Mouse (Mus musculus): ENCODE results near the gene Usp54.
"Not testable (repeated sequence)": the region's sequence is repeated elsewhere in the genome, so short reads cannot be mapped to it uniquely, and the experiment has no call there.

Gene Usp54

GRCm38 (mm10) chr14:20609519-20609918, 31.3 kb downstream of the Usp54 start:
- DNase-seq = no peak

- no peak for DNase-seq
These were observed 33.3 kb downstream of the Usp54 start for GRCm38 (mm10) chr14:20607396-20608126.

GRCm38 (mm10) chr14:20601287-20601686, 39.6 kb downstream of the Usp54 start:
- DNase-seq = no peak

DNA sequence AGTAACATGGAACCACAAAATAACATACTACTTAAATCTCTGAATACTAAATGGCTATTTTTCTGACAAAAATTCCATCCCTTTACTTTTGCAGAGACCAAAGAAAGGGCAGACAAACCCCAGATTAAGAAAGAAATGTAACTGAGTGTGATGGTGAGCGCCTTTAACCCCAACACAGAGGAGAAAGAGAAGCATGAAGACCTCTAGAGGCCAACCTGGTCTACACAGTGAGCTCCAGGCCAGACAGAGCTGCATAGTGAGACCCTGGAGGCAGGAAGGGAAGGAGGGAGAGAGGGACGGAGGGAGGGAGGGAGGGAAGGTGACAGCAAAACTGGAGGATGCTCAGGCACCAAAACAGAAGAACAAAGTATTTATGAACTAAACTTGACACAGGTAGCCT, 40.7 kb downstream of the Usp54 start:
- no peak for DNase-seq

GRCm38 (mm10) chr14:20599542-20599941, 41.3 kb downstream of the Usp54 start:
- no peak for DNase-seq

GRCm38 (mm10) chr14:20595781-20596180, 45.1 kb downstream of the Usp54 start:
- DNase-seq = peak; percentile 12

DNA sequence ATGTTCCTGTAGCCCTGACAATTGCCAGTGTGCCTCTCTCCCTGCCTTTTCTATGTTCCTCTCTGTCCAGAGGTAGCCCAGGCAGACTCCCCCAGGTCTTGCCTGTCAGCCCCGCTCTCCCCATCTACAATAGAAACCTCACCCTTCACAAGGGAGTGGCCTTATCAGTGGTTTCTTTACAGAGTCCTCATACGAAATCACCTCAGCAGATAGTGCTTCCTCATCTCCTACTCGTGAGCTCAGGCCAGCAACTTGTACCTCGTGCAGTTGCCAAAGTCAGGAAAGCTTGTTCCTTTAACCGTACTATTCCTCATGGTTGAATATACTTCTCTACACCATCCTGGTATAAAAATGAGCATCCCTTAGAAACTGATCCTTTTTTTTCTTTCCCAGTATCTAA, 53.4 kb downstream of the Usp54 start:
- DNase-seq = no peak

GRCm38 (mm10) chr14:20578822-20579407, 61.9 kb downstream of the Usp54 start:
- DNase-seq = no peak

- DNase-seq = peak; percentile 71
These were observed 64.7 kb downstream of the Usp54 start for GRCm38 (mm10) chr14:20576179-20576578.

GRCm38 (mm10) chr14:20573196-20573595, 67.7 kb downstream of the Usp54 start:
- DNase-seq = not testable (repeated sequence)

DNA sequence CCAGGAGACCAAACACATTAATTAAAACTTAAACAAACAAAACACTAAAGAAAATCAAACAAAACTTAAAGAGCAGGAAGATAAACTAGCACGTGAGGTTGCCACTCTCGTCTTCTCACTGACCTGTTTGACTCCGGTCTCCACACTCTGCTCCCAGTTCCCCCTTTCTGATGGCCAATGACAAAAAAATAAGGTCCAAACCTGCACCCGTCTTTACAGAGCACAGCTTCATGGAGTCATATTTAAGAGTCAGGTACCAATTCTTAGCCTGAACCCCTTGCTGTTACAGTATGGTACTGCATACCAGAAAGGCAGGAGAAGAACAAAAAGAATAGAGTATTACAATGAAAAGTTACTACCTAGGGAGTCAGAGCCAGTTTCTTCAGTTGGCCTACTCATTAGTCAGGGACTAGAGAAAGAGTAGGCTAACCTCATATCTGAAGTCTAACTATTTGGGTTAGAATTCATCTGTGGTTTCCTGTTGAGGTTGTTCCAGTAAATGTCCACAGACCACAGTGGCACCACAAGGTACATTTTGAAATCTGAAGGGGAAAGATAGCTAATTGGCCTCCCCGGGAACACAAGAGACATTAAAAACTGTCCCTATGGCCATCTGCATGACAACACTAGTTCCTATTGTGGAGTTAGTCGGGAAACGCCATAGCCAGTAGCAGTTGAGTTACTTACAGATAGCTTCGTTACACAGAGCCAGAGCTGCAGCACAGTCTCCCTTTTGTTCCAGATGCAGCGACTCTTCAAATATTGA, 75.4 kb downstream of the Usp54 start:
- DNase-seq = no peak

DNA sequence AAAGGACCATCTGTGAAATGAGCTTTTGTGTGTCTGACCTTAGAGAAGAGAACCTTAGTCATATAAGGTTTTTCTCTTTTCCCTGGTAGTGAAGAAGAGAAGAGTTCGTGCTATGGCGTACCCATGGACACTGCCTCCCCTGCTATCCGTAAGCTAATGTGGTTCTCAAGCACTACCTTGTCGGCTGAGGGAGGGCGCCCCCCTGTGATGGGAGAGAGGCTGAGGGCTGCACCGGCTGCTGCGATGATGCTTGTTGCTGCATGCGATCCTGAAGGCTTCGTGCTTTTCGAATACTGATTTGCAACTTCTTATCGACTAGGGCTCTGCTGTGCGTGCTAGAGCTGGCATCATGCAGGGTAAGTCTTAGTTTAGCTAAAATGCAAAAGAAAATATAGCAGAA, 76.2 kb downstream of the Usp54 start:
- DNase-seq = peak; percentile 15

GRCm38 (mm10) chr14:20561897-20562296, 79.0 kb downstream of the Usp54 start:
- DNase-seq = no peak

DNA sequence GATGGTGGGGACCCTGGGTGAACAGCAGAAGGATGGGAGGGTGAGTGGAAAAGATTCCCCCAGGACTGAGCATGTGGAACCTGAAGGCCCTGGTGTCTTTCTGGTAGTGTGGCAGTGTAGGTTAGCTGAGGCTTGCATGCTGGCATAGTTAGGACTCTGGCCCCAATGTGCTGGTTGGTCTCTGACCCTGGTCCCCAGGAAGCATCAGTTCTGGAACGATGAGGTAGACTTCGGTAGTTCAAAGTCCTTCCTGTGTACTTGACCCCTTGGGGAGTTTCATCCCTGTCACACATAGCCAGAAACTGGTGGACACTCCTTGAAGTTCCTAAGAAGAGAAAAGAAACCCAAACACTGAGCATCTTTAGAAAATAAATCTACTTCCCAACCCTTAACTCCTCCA, 90.7 kb downstream of the Usp54 start:
- DNase-seq = no peak

DNA sequence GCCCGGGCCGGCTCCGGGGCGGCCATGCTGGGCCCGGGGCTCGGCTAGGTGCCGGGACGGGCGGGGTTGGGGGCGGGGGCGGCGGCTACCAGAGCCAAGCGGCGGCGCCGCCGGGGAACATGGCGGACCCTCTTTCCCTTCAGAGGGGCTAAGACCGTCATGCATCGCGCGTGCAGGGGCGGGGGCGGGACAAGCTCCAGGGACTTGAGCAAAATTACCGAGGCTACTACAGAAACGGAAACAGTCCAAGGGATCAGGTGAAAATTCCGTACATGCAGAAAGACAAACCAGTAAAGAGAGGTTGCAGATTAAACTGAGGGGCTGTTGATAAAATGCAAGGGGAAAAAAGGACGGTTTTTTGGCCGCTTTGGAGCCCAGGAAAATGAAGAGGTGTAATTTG, 94.4 kb downstream of the Usp54 start, which contains the start of gene Ppp3cb:
Ppp3cb (minus strand) TSS at position 159 of the 400 bp plus-strand sequence.
- peak; percentile 95 for DNase-seq

GRCm38 (mm10) chr14:20545529-20546331, 95.1 kb downstream of the Usp54 start:
- peak; percentile 87 for DNase-seq

- peak; percentile 3 for DNase-seq
These were observed 96.1 kb downstream of the Usp54 start for GRCm38 (mm10) chr14:20544467-20545411.

DNA sequence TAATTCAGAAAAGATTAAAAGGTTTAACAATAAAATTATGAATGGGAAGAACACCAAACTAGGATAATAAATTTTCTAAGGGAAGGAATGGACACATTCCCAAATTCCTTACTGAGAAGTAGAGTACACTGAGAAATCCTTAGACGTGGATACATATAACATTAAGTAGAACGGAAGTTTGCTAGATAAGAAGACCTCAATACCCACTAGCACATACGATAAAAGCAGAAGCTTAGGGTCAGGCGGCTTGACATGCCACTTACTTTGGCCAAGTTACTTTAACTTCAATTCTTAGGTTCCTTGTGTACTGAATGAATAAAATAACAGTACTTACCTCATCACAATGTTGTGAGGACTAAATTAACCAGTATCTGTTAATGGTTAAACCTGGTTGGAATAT, 111.2 kb downstream of the Usp54 start:
- DNase-seq = no peak

GRCm38 (mm10) chr14:20520179-20520578, 120.7 kb downstream of the Usp54 start:
- no peak for DNase-seq

DNA sequence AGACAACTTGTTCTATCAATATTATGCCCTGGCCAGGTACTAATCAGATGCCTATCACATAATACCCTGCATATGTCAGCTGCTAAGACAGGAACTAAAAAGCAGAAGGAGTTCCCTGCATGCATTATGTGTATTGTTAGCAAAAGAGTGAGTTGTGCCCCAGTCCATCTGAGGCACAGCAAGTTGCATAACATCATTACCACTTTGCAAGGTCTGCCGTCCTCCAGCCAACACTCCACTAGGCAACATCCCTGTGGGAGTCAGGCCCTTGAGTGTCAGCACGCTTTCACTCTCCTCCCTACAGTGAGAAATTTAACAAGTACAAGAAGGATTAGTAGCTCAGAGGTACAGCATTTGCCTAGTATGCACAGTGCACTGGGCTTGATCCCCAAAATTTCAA, 132.4 kb downstream of the Usp54 start:
- no peak for DNase-seq

GRCm38 (mm10) chr14:20502966-20503365, 137.9 kb downstream of the Usp54 start:
- no peak for DNase-seq

DNA sequence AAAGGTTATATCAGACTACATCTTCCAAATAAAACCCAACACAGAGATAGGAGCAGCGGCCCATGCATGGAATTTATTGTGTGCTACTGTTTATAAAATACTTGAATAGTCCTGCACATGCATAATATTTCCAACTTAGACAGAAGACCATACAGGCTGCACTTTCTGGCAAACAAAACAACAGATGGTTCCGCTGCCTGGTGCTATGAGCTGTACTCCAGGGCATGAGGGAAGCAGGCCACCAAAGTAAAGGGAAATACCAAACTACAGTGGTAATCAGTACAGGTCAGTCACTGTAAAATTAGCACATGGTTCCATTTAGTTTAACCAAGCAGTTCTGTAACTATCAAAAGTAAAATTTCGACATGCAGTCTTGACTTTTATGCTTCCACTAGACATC, 140.9 kb downstream of the Usp54 start:
- no peak for DNase-seq
